Mouse (Mus musculus): Measurements from ENCODE around the gene Ttll9. TPM values are rescaled to one million over a fixed set of nuclear protein-coding genes. Genes with fewer than 3 reads are reported as not detected.
A peak's percentile ranks its signal among the peaks of the same experiment; 100 is the strongest.

The Ttll9 gene
- polyA plus RNA-seq, 1 experiment: not detected

- Histone ChIP-seq H3K4me2 (ENCODE audit: low read depth) (no peak overlapping the region), H3K36me3 (ENCODE audit: control insufficient read depth, insufficient read depth) (no peaks in the 10 kb centered on the region), H3K4me3 (no peak overlapping the region), H3K27me3 (ENCODE audit: control insufficient read depth, insufficient read depth, insufficient read length) (peaks cover 46% of the 10 kb centered on the region), H3K79me2 (ENCODE audit: control insufficient read depth, insufficient read depth) (no peaks in the 10 kb centered on the region), H3ac (ENCODE audit: control insufficient read depth, insufficient read length) (no peak overlapping the region)
- no peak for TF ChIP-seq TCF12 (IDR thresholded peaks at IDR 0.05; ENCODE audit: insufficient read depth, poor library complexity, severe bottlenecking)
- no peak for TF ChIP-seq POLR2AphosphoS2 (IDR thresholded peaks at IDR 0.05; ENCODE audit: insufficient read length, low read depth)
- TF ChIP-seq MYOG (IDR thresholded peaks at IDR 0.05; ENCODE audit: control insufficient read depth in 1 of 3, insufficient read depth in 1 of 3, insufficient read length in 2 of 3, low read depth in 2 of 3): no peak
- no peak for TF ChIP-seq SRF (IDR thresholded peaks at IDR 0.05; ENCODE audit: control insufficient read depth, insufficient read length, low read depth)
- TF ChIP-seq POLR2A (IDR thresholded peaks at IDR 0.05; ENCODE audit: insufficient read length, low read depth): no peak
- no peak for TF ChIP-seq MYOD1 (IDR thresholded peaks at IDR 0.05; ENCODE audit: control insufficient read depth in 1 of 3, insufficient read length in 2 of 3, low read depth in 2 of 3)
- TF ChIP-seq E2F4 (IDR thresholded peaks at IDR 0.05; ENCODE audit: insufficient read depth): no peak
- TF ChIP-seq MAX (IDR thresholded peaks at IDR 0.05; ENCODE audit: low read depth): no peak
- no peak for TF ChIP-seq CEBPB (IDR thresholded peaks at IDR 0.05; ENCODE audit: insufficient read depth, poor library complexity, severe bottlenecking)
- TF ChIP-seq TCF3 (IDR thresholded peaks at IDR 0.05; ENCODE audit: insufficient read length, low read depth): no peak
- TF ChIP-seq USF1 (IDR thresholded peaks at IDR 0.05; ENCODE audit: low read depth): no peak
- no peak for TF ChIP-seq REST (IDR thresholded peaks at IDR 0.05; ENCODE audit: insufficient read depth, insufficient read length)
These were observed 58.9 kb downstream of the Ttll9 start for GRCm38 (mm10) chr2:153021163-153021562.

- TF ChIP-seq E2F4 (IDR thresholded peaks at IDR 0.05; ENCODE audit: insufficient read depth): no peak
- H3K79me2 ChIP-seq (ENCODE audit: control insufficient read depth, insufficient read depth): no peaks in the 10 kb centered on the region
- no peaks in the 10 kb centered on the region for H3K36me3 ChIP-seq (ENCODE audit: control insufficient read depth, insufficient read depth)
These were observed 60.6 kb downstream of the Ttll9 start for GRCm38 (mm10) chr2:153022855-153023254.

GRCm38 (mm10) chr2:153026052-153026451, 63.8 kb downstream of the Ttll9 start:
- H3K27me3 ChIP-seq (ENCODE audit: control insufficient read depth, insufficient read depth, insufficient read length): peaks cover 57% of the 10 kb centered on the region
- H3ac ChIP-seq (ENCODE audit: control insufficient read depth, insufficient read length): no peak overlapping the region
- no peak for TF ChIP-seq CEBPB (IDR thresholded peaks at IDR 0.05; ENCODE audit: insufficient read depth, poor library complexity, severe bottlenecking)
- no peak for TF ChIP-seq E2F4 (IDR thresholded peaks at IDR 0.05; ENCODE audit: insufficient read depth)
- no peak overlapping the region for H3K4me3 ChIP-seq
- H3K79me2 ChIP-seq (ENCODE audit: control insufficient read depth, insufficient read depth): no peaks in the 10 kb centered on the region
- H3K36me3 ChIP-seq (ENCODE audit: control insufficient read depth, insufficient read depth): no peaks in the 10 kb centered on the region
- no peak overlapping the region for H3K4me2 ChIP-seq (ENCODE audit: low read depth)

More at GRCm38 (mm10) chr2:153022855-153023254, 60.6 kb downstream of the Ttll9 start:
- H3K4me2 ChIP-seq (ENCODE audit: low read depth): no peak overlapping the region
- H3K27me3 ChIP-seq (ENCODE audit: control insufficient read depth, insufficient read depth, insufficient read length): peaks cover 56% of the 10 kb centered on the region
- H3ac ChIP-seq (ENCODE audit: control insufficient read depth, insufficient read length): no peak overlapping the region
- no peak overlapping the region for H3K4me3 ChIP-seq

GRCm38 (mm10) chr2:153027501-153027900, 65.2 kb downstream of the Ttll9 start:
- TF ChIP-seq REST (IDR thresholded peaks at IDR 0.05; ENCODE audit: insufficient read depth, insufficient read length): no peak
- TF ChIP-seq TCF12 (IDR thresholded peaks at IDR 0.05; ENCODE audit: insufficient read depth, poor library complexity, severe bottlenecking): no peak
- no peak for TF ChIP-seq E2F4 (IDR thresholded peaks at IDR 0.05; ENCODE audit: insufficient read depth)
- no peak for TF ChIP-seq POLR2AphosphoS2 (IDR thresholded peaks at IDR 0.05; ENCODE audit: insufficient read length, low read depth)
- TF ChIP-seq SRF (IDR thresholded peaks at IDR 0.05; ENCODE audit: control insufficient read depth, insufficient read length, low read depth): no peak
- no peak for TF ChIP-seq MYOD1 (IDR thresholded peaks at IDR 0.05; ENCODE audit: control insufficient read depth in 1 of 3, insufficient read length in 2 of 3, low read depth in 2 of 3)
- TF ChIP-seq TCF3 (IDR thresholded peaks at IDR 0.05; ENCODE audit: insufficient read length, low read depth): no peak
- no peak for TF ChIP-seq MAX (IDR thresholded peaks at IDR 0.05; ENCODE audit: low read depth)
- no peak for TF ChIP-seq POLR2A (IDR thresholded peaks at IDR 0.05; ENCODE audit: insufficient read length, low read depth)
- no peak for TF ChIP-seq USF1 (IDR thresholded peaks at IDR 0.05; ENCODE audit: low read depth)
- no peak for TF ChIP-seq CEBPB (IDR thresholded peaks at IDR 0.05; ENCODE audit: insufficient read depth, poor library complexity, severe bottlenecking)
- no peak for TF ChIP-seq MYOG (IDR thresholded peaks at IDR 0.05; ENCODE audit: control insufficient read depth in 1 of 3, insufficient read depth in 1 of 3, insufficient read length in 2 of 3, low read depth in 2 of 3)
- no peaks in the 10 kb centered on the region for H3K36me3 ChIP-seq (ENCODE audit: control insufficient read depth, insufficient read depth)
- H3K27me3 ChIP-seq (ENCODE audit: control insufficient read depth, insufficient read depth, insufficient read length): peaks cover 72% of the 10 kb centered on the region
- no peak overlapping the region for H3ac ChIP-seq (ENCODE audit: control insufficient read depth, insufficient read length)
- no peak overlapping the region for H3K4me2 ChIP-seq (ENCODE audit: low read depth)
- no peaks in the 10 kb centered on the region for H3K79me2 ChIP-seq (ENCODE audit: control insufficient read depth, insufficient read depth)
- no peak overlapping the region for H3K4me3 ChIP-seq

GRCm38 (mm10) chr2:153030422-153030821, 68.1 kb downstream of the Ttll9 start:
- H3K4me2 ChIP-seq (ENCODE audit: low read depth): no peak overlapping the region
- TF ChIP-seq TCF12 (IDR thresholded peaks at IDR 0.05; ENCODE audit: insufficient read depth, poor library complexity, severe bottlenecking) (no peak), MYOD1 (IDR thresholded peaks at IDR 0.05; ENCODE audit: control insufficient read depth in 1 of 3, insufficient read length in 2 of 3, low read depth in 2 of 3) (peak in 1 of 3 experiments; percentile 13)
- no peak overlapping the region for H3K4me3 ChIP-seq
- no peak overlapping the region for H3ac ChIP-seq (ENCODE audit: control insufficient read depth, insufficient read length)
- H3K36me3 ChIP-seq (ENCODE audit: control insufficient read depth, insufficient read depth): no peaks in the 10 kb centered on the region
- no peaks in the 10 kb centered on the region for H3K79me2 ChIP-seq (ENCODE audit: control insufficient read depth, insufficient read depth)
- H3K27me3 ChIP-seq (ENCODE audit: control insufficient read depth, insufficient read depth, insufficient read length): peaks cover 56% of the 10 kb centered on the region
